Comparison of ENCODE assay signal across 16 mouse cellular contexts in genomic region chr8:128064211-128064610, GRCm38 (mm10).
"Had no signal": no experiment of that assay in that cellular context is flagged by ENCODE, and none has a peak within 500 bp of the region (broad histone marks: within the 10 kb centered on the region; RNA-seq: fewer than 3 reads in every experiment).

No protein-coding gene starts in this region.

- H3K4me3 ChIP-seq: liver, embryonic 13.5 days; megakaryocyte, embryonic 14.5 days; midbrain, embryonic 10.5 days; midbrain, embryonic 13.5 days; neural tube, embryonic 12.5 days; neural tube, embryonic 15.5 days; stomach, embryonic 15.5 days had no signal

- H3K9me3 ChIP-seq: liver, embryonic 13.5 days; midbrain, embryonic 10.5 days; midbrain, embryonic 13.5 days; neural tube, embryonic 12.5 days; neural tube, embryonic 15.5 days; stomach, embryonic 15.5 days had no signal

- H3K36me3 ChIP-seq: liver, embryonic 13.5 days; midbrain, embryonic 10.5 days; midbrain, embryonic 13.5 days; neural tube, embryonic 12.5 days; neural tube, embryonic 15.5 days; stomach, embryonic 15.5 days had no signal

- ATAC-seq: midbrain, embryonic 13.5 days had no signal

- H3K9ac ChIP-seq: liver, embryonic 13.5 days; midbrain, embryonic 13.5 days; neural tube, embryonic 12.5 days; neural tube, embryonic 15.5 days; stomach, embryonic 15.5 days had no signal

- H3K27me3 ChIP-seq: liver, embryonic 13.5 days; midbrain, embryonic 13.5 days; neural tube, embryonic 12.5 days; neural tube, embryonic 15.5 days; stomach, embryonic 15.5 days had no signal

- DNase-seq: kidney, adult 9 months; kidney, postnatal 14 days; kidney, postnatal 4 days; liver, embryonic 13.5 days; lung, adult 2 months; lung, postnatal 14 days; right cerebral cortex, adult 18-20 months; right cerebral cortex, postnatal 14 days; spleen, adult 18-20 months; thymus, postnatal 25 days had no signal

- H3K27ac ChIP-seq: liver, embryonic 13.5 days; midbrain, embryonic 10.5 days; midbrain, embryonic 13.5 days; neural tube, embryonic 12.5 days; neural tube, embryonic 15.5 days; stomach, embryonic 15.5 days had no signal

- H3K4me2 ChIP-seq: liver, embryonic 13.5 days; midbrain, embryonic 13.5 days; neural tube, embryonic 12.5 days; neural tube, embryonic 15.5 days; stomach, embryonic 15.5 days had no signal

- H3K4me1 ChIP-seq: liver, embryonic 13.5 days; megakaryocyte, embryonic 14.5 days; midbrain, embryonic 10.5 days; midbrain, embryonic 13.5 days; neural tube, embryonic 12.5 days; neural tube, embryonic 15.5 days; stomach, embryonic 15.5 days had no signal
